Mouse (Mus musculus) brain, embryonic 14.5 days (tissue): Measurements from ENCODE around the gene Zfp354b.
A peak's percentile ranks its signal among the peaks of the same experiment; 100 is the strongest.

Experiments used
- CTCF ChIP-seq: fragments of 200-500 bp; IDR thresholded peaks from 2 replicates; pipeline ENCODE4 v1.5.1; 2012; ENCODE audit warnings: inconsistent platforms, mild to moderate bottlenecking, moderate library complexity, borderline replicate concordance; ENCODE audit not compliant: insufficient read depth, insufficient read length; ENCODE audit errors: extremely low read depth
- POLR2A ChIP-seq: fragments of 200-500 bp; IDR thresholded peaks from 2 replicates; pipeline ENCODE4 v1.6.1; 2012; ENCODE audit warnings: mild to moderate bottlenecking, inconsistent platforms, borderline replicate concordance; ENCODE audit not compliant: poor library complexity, insufficient read depth, insufficient read length, severe bottlenecking; ENCODE audit errors: extremely low read depth

DNA sequence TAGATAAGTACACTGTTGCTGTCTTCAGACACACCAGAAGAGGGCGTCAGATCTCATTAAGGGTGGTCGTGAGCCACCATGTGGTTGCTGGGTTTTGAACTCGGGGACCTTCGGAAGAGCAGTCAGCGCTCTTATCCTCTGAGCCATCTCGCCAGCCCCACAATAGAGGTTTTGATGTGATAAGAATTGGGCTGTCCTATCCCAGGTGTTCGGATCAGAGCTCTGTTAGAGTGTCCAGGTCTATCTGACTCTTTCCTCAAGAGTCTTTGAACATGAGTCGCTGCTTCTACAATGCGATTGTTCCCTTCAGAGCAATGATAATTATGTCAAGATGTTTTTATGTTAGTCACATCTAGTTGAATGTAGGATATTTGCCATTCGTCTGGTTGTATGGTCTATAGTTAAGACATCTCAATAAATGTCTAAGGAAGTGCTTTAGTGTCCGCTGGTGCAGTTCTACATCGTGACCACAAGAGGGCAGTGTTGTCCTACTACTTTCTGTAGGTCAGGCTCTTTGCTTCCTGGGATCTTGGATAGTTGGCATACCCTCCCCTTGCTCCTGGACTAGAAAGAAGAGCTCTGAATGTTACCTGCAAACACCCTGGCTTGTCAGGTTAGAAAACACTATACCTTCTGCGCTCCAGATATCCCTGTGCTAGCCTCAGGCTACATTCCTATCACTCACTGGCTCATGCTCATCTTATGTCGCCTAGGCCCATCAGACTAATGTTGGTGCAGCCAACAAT lies 8.4 kb upstream of the Zfp354b start:
- peak; percentile 93 for TF ChIP-seq CTCF
- TF ChIP-seq POLR2A = no peak
